Mouse (Mus musculus): Measurements from ENCODE around the gene Tex9.

Gene Tex9

DNA sequence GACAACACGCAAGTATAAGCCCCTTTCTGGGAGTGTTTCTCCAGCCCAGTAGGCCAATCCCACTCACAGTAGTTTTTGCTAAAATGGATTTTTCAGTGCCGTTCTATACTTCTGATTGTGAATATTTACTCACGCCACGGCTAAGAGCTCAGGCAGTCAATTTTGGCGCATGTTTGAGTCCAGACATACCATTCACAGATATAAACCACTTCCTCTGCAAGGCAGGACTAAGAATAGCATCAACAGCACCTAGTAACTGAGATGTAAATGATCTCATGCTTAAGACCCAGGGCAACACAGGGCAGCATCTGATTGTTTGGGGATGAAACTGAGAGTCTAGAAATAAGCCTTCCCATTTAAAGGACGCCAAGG is at the start of gene Tex9:
Gene Tex9 (minus strand): TSS at position 19 of the 372 bp plus-strand sequence.
- DNase-seq (ENCODE audit: low read depth, low spot score): no peak

DNA sequence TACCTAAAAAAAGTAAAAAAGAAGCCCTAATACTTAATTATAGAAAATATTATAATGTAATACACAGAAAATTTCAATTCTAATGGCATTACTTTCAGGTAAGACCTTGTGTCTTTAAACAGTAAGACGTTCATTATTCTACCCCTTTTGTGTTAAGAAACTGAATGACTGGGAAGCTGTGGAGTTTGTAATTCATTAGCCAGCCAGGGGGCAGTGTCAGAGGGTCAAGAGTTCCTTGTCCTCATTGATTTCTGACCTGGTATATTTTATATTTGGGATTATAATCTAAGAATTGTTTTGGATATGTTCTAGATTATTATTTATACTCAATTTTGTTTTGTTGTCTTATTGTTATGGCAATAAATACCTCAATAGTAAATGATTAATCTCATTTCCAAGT is 45.1 kb upstream of the Tex9 start:
- DNase-seq (ENCODE audit: low read depth, low spot score): no peak

GRCm38 (mm10) chr9:72535394-72535793 is 43.4 kb upstream of the Tex9 start:
- DNase-seq (ENCODE audit: low read depth, low spot score): no peak

- no peak for DNase-seq (ENCODE audit: low read depth, low spot score)
Measured at GRCm38 (mm10) chr9:72534985-72535384, 43.0 kb upstream of the Tex9 start.

GRCm38 (mm10) chr9:72533089-72533415 is 41.0 kb upstream of the Tex9 start:
- no peak for DNase-seq (ENCODE audit: low read depth, low spot score)

DNA sequence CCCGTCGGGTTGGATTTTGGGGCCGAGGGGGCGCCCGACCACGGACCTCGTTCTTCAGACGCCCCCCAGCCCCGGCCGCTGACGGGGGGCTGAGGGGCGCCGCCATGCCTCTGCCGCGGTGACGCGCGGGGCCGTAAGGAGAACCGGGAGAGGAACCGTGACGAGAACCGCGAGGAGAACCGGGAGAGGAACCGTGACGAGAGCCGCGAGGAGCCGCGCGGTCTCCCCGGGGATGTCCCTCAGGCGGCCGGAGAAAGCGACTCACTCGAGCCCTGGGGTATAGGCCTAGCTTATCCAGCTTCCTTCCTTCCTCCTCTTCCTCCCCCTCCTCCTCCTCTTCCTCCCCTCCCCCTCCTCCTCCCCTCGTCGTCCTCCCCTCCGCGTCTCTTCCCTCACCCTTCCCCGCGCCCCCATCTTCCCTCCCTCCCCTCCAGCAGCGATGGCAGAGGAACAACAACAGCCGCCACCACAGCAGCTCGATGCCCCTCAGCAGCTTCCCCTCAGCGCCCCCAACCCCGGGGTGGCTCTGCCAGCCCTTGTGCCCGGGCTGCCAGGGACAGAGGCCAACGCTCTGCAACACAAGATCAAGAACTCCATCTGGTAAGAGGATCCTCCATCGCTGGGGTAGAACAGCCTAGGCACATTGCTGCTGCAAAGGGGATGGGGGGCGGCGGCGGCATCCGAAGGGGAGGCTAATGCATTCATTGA is 40.5 kb upstream of the Tex9 start:
- DNase-seq (ENCODE audit: low read depth, low spot score): no peak

DNA sequence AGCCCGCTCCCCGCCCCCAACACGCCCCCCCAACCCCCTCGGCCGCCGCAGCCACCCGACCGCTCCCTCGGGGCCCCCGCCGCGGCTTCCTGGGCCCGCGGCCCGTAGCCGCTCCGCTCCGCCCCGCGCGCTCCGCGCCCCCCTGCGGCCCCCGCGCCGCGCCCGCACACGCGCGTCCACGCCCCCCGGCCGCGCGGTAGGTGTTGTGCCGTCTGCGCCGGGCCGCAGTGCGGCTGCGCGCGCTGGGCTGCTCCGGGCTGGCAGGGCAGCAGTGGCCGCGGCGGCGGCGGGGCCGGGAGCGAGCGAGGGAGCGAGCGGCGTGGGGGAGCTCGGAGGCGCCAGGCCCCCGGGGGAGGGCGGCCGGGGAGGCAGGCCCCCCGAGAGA is 40.0 kb upstream of the Tex9 start, which contains the start of gene Rfx7:
Gene Rfx7 (plus strand): TSS at position 245 of the 385 bp plus-strand sequence.
- DNase-seq (ENCODE audit: low read depth, low spot score): no peak

GRCm38 (mm10) chr9:72531291-72531995 is 39.4 kb upstream of the Tex9 start:
- peak; percentile 84 for DNase-seq (ENCODE audit: low read depth, low spot score)

GRCm38 (mm10) chr9:72530824-72531223 is 38.8 kb upstream of the Tex9 start:
- no peak for DNase-seq (ENCODE audit: low read depth, low spot score)

DNA sequence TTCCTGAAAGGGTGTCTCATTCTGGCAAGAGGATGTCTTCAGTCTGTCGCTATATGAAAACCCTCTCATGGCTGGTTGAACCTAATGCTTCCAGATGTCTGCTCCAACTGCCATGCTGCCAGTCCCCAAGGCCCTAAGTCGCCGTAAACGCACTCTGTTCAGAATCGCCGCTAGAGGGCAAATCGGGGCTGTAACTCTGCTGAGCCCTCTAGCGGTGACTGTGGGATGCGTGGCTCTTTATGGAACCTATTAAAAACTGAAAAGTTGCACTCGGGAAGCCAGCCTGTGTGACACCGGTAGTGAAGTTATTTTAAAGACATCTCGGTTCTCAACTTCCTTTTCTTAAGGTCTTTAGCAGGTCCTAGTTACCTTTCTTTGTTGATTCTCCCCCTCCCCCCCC is 38.2 kb upstream of the Tex9 start:
- peak; percentile 74 for DNase-seq (ENCODE audit: low read depth, low spot score)

DNA sequence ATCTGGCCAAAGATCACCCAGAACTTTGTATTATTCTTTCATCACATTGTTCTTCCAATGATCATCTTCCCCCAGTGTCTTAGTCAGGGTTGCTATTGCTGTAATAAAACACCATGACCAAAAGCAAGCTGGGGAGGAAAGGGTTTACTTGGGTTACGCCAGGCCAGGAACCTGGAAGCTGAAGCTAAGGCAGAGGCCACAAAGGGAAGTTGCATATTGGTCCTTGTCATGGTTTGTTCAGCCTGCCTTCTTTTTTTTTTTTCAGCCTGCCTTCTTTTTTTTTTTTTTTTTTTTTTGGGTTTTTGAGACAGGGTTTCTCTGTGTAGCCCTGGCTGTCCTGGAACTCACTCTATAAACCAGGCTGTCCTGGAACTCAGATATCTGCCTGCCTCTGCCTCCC is 34.1 kb upstream of the Tex9 start:
- DNase-seq (ENCODE audit: low read depth, low spot score): no peak

GRCm38 (mm10) chr9:72520849-72521248 is 28.8 kb upstream of the Tex9 start:
- no peak for DNase-seq (ENCODE audit: low read depth, low spot score)

- DNase-seq (ENCODE audit: low read depth, low spot score): no peak
Measured at GRCm38 (mm10) chr9:72519246-72519645, 27.2 kb upstream of the Tex9 start.

DNA sequence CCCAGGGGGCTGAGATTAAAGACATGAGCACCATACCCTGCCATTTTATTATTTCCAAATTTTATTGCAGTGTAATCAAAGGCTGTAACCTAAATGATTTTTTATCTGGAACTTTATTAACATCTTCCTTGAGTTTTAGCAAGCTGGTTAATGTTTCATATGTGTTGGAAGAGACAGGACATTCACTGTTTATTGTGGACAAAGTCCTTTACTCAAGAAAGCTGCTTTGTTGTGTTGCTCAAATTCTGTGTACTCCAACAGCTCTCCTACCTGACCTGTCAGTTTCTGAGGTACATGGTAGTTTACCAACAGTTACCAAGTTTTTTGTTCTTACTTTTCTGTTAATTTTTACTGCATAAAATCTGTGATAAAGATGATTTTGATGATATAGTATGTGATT is 23.4 kb upstream of the Tex9 start:
- no peak for DNase-seq (ENCODE audit: low read depth, low spot score)

DNA sequence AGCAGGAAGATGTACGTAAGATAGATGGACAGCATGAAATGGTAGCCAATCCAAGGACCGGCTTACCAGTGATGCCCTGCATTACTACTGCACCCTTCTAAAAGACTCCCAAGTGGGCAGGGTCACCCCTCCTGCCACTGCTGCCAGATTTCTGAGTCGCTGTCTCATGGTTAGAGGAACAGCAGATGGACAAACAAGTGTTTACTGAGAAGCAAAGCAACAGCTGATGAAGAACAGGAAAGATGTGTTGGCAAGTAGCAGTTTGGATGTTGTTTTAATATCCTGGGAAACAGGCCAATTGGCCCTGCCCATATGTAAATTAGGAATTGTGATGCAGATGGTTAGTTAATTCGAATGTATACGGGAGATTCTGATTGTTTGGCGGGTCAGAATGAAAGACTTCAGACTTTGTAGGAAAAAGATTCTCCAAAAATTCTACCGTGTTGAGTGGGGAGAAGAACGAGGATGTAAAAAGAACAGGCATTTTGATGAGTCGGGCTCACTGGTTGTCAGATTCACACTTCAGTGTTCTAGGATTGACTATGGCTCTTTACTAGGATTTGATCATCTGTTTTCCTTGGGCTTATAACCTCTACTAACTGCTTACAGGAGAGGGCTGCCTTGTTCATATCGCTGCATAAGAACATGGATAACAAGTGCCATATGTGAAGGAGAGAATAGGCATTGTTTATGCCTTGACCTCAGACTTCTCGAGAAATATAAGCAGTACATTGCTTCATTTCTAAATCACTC is 20.4 kb upstream of the Tex9 start:
- no peak for DNase-seq (ENCODE audit: low read depth, low spot score)

- DNase-seq (ENCODE audit: low read depth, low spot score): no peak
Measured at GRCm38 (mm10) chr9:72497171-72497570, 5.2 kb upstream of the Tex9 start.

DNA sequence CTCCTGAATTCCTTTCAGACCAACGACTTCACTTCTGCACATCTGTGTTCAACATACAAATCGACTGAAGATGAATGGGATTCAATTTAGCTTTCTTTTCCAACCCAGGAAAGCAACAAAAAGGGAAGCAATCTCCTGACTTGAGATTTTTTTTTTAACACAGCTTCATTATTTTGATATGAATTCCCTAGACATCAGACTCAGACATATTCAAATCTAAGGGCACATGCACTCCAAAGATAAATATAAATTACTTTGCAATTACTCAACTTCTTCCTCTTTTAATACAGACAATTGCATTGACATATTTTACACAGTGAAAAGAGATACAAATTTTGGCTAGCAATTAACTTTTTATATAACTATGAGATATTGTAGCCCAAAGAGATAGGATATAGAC is 4.7 kb upstream of the Tex9 start:
- DNase-seq (ENCODE audit: low read depth, low spot score): no peak

GRCm38 (mm10) chr9:72493984-72494685 is 2.1 kb upstream of the Tex9 start:
- DNase-seq (ENCODE audit: low read depth, low spot score): no peak

DNA sequence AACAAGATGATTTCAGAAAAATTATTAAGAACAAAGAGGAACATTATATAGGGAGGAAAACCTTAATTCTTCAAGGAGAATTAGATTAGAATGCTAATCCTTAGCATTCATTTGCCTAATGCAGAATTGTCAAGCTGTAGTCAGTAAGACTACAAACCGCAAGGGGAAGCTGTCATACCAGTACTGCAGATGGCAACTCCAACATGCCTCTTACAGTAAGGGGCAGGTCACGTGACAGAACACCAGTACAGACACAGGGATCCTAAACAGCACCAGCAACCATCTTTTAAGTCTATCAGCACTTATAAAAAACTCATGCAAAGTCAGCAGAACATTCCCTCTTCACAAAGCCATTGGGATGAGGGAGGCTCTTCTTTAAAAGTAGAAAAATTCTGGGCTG is 1.5 kb upstream of the Tex9 start:
- DNase-seq (ENCODE audit: low read depth, low spot score): no peak

- peak; percentile 84 for DNase-seq (ENCODE audit: low read depth, low spot score)
Measured at GRCm38 (mm10) chr9:72491559-72492193, 336 bp downstream of the Tex9 start.

GRCm38 (mm10) chr9:72489131-72489530 is 2.9 kb downstream of the Tex9 start:
- DNase-seq (ENCODE audit: low read depth, low spot score): no peak

- no peak for DNase-seq (ENCODE audit: low read depth, low spot score)
Measured at GRCm38 (mm10) chr9:72488523-72488922, 3.5 kb downstream of the Tex9 start.
